Mouse (Mus musculus): ENCODE measurements around the gene Nr0b2.

Gene Nr0b2

GRCm38 (mm10) chr4:133563123-133563571 is 10.0 kb downstream of the Nr0b2 start:
- peak; percentile 81 to 85 for DNase-seq

- DNase-seq = peak; percentile 34 to 53
Measured at GRCm38 (mm10) chr4:133567251-133567650, 14.1 kb downstream of the Nr0b2 start.

GRCm38 (mm10) chr4:133569291-133570065 is 16.3 kb downstream of the Nr0b2 start:
- DNase-seq = peak; percentile 53 to 57

GRCm38 (mm10) chr4:133570066-133570466 is 16.9 kb downstream of the Nr0b2 start:
- DNase-seq = peak; percentile 76 to 91

- peak; percentile 96 to 98 for DNase-seq
Measured at GRCm38 (mm10) chr4:133574070-133574842, 21.1 kb downstream of the Nr0b2 start, which contains the start of gene Gpatch3. Gpatch3 (plus strand) TSS chr4:133574745.

- DNase-seq = no peak
Measured at GRCm38 (mm10) chr4:133574843-133575202, 21.6 kb downstream of the Nr0b2 start.

GRCm38 (mm10) chr4:133577983-133578382 is 24.8 kb downstream of the Nr0b2 start:
- no peak for DNase-seq

GRCm38 (mm10) chr4:133583690-133584058 is 30.5 kb downstream of the Nr0b2 start:
- DNase-seq = peak in 1 of 2 experiments; percentile 42

- peak; percentile 89 to 92 for DNase-seq
Measured at GRCm38 (mm10) chr4:133584059-133584951, 31.1 kb downstream of the Nr0b2 start, which contains the start of gene Gpn2. Gpn2 (plus strand) TSS chr4:133584362.

GRCm38 (mm10) chr4:133592570-133592969 is 39.4 kb downstream of the Nr0b2 start:
- DNase-seq = peak; percentile 69 to 80

- no peak for DNase-seq
Measured at GRCm38 (mm10) chr4:133595538-133595937, 42.4 kb downstream of the Nr0b2 start.

GRCm38 (mm10) chr4:133596084-133596483 is 42.9 kb downstream of the Nr0b2 start:
- no peak for DNase-seq

- peak; percentile 32 for DNase-seq
Measured at GRCm38 (mm10) chr4:133598616-133599015, 45.4 kb downstream of the Nr0b2 start.

- no peak for DNase-seq
Measured at GRCm38 (mm10) chr4:133599116-133599515, 45.9 kb downstream of the Nr0b2 start.

- peak; percentile 95 to 96 for DNase-seq
Measured at GRCm38 (mm10) chr4:133599571-133600073, 46.4 kb downstream of the Nr0b2 start.

- DNase-seq = no peak
Measured at GRCm38 (mm10) chr4:133600306-133600705, 47.1 kb downstream of the Nr0b2 start.

- DNase-seq = peak; percentile 74 to 88
Measured at GRCm38 (mm10) chr4:133601721-133602218, 48.6 kb downstream of the Nr0b2 start, which contains the start of gene Sfn. Sfn (minus strand) TSS chr4:133602168.

GRCm38 (mm10) chr4:133603056-133603455 is 49.9 kb downstream of the Nr0b2 start:
- no peak for DNase-seq

- peak in 1 of 2 experiments; percentile 33 for DNase-seq
Measured at GRCm38 (mm10) chr4:133604175-133604574, 51.0 kb downstream of the Nr0b2 start.

- DNase-seq = no peak
Measured at GRCm38 (mm10) chr4:133604856-133605255, 51.7 kb downstream of the Nr0b2 start.

- no peak for DNase-seq
Measured at GRCm38 (mm10) chr4:133605330-133605729, 52.2 kb downstream of the Nr0b2 start.

All from kidney, postnatal 36 days (tissue).